Mouse (Mus musculus): ENCODE data around the gene Kdm4b. TPM values are rescaled to one million over a fixed set of nuclear protein-coding genes. Genes with fewer than 3 reads are reported as not detected.

Gene Kdm4b
- polyA plus RNA-seq, 1 experiment from 2014 or later, result 8.1 TPM

DNA sequence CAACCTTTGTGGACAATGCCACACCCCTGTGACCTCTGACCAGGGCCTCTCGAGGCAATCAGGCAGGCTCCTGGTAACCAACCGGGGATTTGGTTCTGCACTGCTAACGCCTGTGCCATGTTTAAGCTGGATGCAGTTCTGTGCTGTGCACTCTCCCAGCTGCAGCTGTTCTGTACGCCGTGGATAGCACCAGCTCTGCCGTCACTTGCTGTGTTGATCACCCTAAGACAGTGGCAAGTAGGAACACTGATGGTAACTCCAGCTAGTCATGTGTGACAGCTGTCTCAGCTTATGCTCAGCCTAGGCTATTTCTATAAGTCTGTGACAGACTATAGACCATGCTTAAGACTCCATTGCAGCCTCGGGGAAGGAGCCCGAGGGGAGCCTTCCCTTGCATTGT is 57.1 kb downstream of the Kdm4b start:
- H3K9ac ChIP-seq (ENCODE audit: low read depth, low read length), result no peak overlapping the region
- no peak for ATAC-seq
- no peaks in the 10 kb centered on the region for H3K9me3 ChIP-seq (ENCODE audit: control insufficient read depth)
- no peak overlapping the region for H3K27ac ChIP-seq (ENCODE audit: low read depth, low read length)
- H3K4me2 ChIP-seq (replicated peaks; ENCODE audit: low read depth), result no peak overlapping the region
- no peak for TF ChIP-seq CTCF (IDR thresholded peaks at IDR 0.05; ENCODE audit: low read depth)
- peaks cover 72% of the 10 kb centered on the region for H3K36me3 ChIP-seq (ENCODE audit: control insufficient read depth, insufficient read depth)
- no peaks in the 10 kb centered on the region for H3K27me3 ChIP-seq (replicated peaks; ENCODE audit: control insufficient read depth, insufficient read depth, low read length)
- no peak overlapping the region for H3K4me3 ChIP-seq (ENCODE audit: low read depth, low read length)
- 57% methylated on average over 8 of the region's 8 CpGs for WGBS
- H3K4me1 ChIP-seq (replicated peaks; ENCODE audit: control insufficient read depth, insufficient read depth, low read length), result no peaks in the 10 kb centered on the region

- no peak overlapping the region for H3K4me2 ChIP-seq (replicated peaks; ENCODE audit: low read depth)
- TF ChIP-seq CTCF (IDR thresholded peaks at IDR 0.05; ENCODE audit: low read depth), result no peak
- no peak for ATAC-seq
- 90% methylated on average over 6 of the region's 6 CpGs for WGBS
- no peak overlapping the region for H3K4me3 ChIP-seq (ENCODE audit: low read depth, low read length)
- no peaks in the 10 kb centered on the region for H3K9me3 ChIP-seq (ENCODE audit: control insufficient read depth)
- no peak overlapping the region for H3K9ac ChIP-seq (ENCODE audit: low read depth, low read length)
- peaks cover 72% of the 10 kb centered on the region for H3K36me3 ChIP-seq (ENCODE audit: control insufficient read depth, insufficient read depth)
- no peaks in the 10 kb centered on the region for H3K27me3 ChIP-seq (replicated peaks; ENCODE audit: control insufficient read depth, insufficient read depth, low read length)
- H3K27ac ChIP-seq (ENCODE audit: low read depth, low read length), result no peak overlapping the region
- H3K4me1 ChIP-seq (replicated peaks; ENCODE audit: control insufficient read depth, insufficient read depth, low read length), result no peaks in the 10 kb centered on the region
These were observed 59.0 kb downstream of the Kdm4b start for GRCm38 (mm10) chr17:56384903-56385302.

- 81% methylated on average over 6 of the region's 6 CpGs for WGBS
- no peak overlapping the region for H3K4me2 ChIP-seq (replicated peaks; ENCODE audit: low read depth)
- H3K9ac ChIP-seq (ENCODE audit: low read depth, low read length), result no peak overlapping the region
- no peaks in the 10 kb centered on the region for H3K27me3 ChIP-seq (replicated peaks; ENCODE audit: control insufficient read depth, insufficient read depth, low read length)
- H3K27ac ChIP-seq (ENCODE audit: low read depth, low read length), result no peak overlapping the region
- H3K4me3 ChIP-seq (ENCODE audit: low read depth, low read length), result no peak overlapping the region
- TF ChIP-seq CTCF (IDR thresholded peaks at IDR 0.05; ENCODE audit: low read depth), result no peak
- H3K4me1 ChIP-seq (replicated peaks; ENCODE audit: control insufficient read depth, insufficient read depth, low read length), result no peaks in the 10 kb centered on the region
- ATAC-seq, result no peak
- H3K36me3 ChIP-seq (ENCODE audit: control insufficient read depth, insufficient read depth), result peaks cover 84% of the 10 kb centered on the region
- no peaks in the 10 kb centered on the region for H3K9me3 ChIP-seq (ENCODE audit: control insufficient read depth)
These were observed 61.8 kb downstream of the Kdm4b start for GRCm38 (mm10) chr17:56387612-56388011.

DNA sequence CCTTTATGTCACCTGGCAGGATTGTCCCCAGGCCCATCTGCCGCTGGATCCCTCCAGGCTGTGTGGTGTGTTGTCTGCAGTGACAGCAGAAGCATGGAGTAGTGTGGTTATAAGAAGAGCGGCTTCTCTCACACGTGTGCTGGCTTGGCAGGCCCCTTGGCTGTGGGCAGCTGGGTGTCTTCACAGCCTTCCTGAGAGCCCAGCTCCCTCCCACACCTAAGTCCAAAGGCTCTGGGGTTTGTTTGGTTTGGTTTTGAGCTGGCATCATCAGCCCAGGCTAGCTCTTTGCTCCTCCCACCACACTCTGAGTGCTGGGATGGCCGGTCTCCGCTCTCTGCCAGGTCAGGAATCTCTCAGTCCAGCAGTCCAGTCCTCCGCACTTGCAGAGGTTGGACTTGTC is 67.4 kb downstream of the Kdm4b start:
- no peak overlapping the region for H3K27ac ChIP-seq (ENCODE audit: low read depth, low read length)
- 85% methylated on average over 6 of the region's 6 CpGs for WGBS
- no peaks in the 10 kb centered on the region for H3K9me3 ChIP-seq (ENCODE audit: control insufficient read depth)
- no peak for ATAC-seq
- H3K4me2 ChIP-seq (replicated peaks; ENCODE audit: low read depth), result no peak overlapping the region
- H3K36me3 ChIP-seq (ENCODE audit: control insufficient read depth, insufficient read depth), result peaks cover 89% of the 10 kb centered on the region
- no peak for TF ChIP-seq CTCF (IDR thresholded peaks at IDR 0.05; ENCODE audit: low read depth)
- no peak overlapping the region for H3K9ac ChIP-seq (ENCODE audit: low read depth, low read length)
- no peaks in the 10 kb centered on the region for H3K27me3 ChIP-seq (replicated peaks; ENCODE audit: control insufficient read depth, insufficient read depth, low read length)
- no peaks in the 10 kb centered on the region for H3K4me1 ChIP-seq (replicated peaks; ENCODE audit: control insufficient read depth, insufficient read depth, low read length)
- no peak overlapping the region for H3K4me3 ChIP-seq (ENCODE audit: low read depth, low read length)

DNA sequence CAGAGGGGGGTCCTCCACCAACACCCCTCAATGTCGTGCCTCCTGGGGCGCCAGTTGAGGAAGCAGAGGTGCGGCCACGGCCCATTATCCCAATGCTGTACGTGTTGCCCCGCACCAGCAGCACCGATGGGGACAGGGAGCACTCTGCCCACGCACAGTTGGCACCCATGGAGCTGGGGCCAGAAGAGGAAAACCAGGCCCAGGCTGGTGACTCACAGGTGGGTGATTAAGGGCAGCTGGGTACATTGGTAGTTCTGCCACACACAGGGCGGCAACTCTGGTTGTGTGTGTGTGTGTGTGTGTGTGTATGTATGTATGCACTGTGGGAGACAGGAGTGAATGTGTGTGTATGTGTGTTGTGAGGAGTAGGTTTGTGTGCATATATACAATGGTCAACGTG is 68.0 kb downstream of the Kdm4b start:
- no peak for ATAC-seq
- Histone ChIP-seq H3K36me3 (ENCODE audit: control insufficient read depth, insufficient read depth) (peaks cover 89% of the 10 kb centered on the region), H3K4me1 (replicated peaks; ENCODE audit: control insufficient read depth, insufficient read depth, low read length) (no peaks in the 10 kb centered on the region), H3K9me3 (ENCODE audit: control insufficient read depth) (no peaks in the 10 kb centered on the region), H3K9ac (ENCODE audit: low read depth, low read length) (no peak overlapping the region), H3K4me2 (replicated peaks; ENCODE audit: low read depth) (no peak overlapping the region), H3K27me3 (replicated peaks; ENCODE audit: control insufficient read depth, insufficient read depth, low read length) (no peaks in the 10 kb centered on the region), H3K4me3 (ENCODE audit: low read depth, low read length) (no peak overlapping the region), H3K27ac (ENCODE audit: low read depth, low read length) (no peak overlapping the region)
- TF ChIP-seq CTCF (IDR thresholded peaks at IDR 0.05; ENCODE audit: low read depth), result no peak
- 98% methylated on average over 10 of the region's 10 CpGs for WGBS

DNA sequence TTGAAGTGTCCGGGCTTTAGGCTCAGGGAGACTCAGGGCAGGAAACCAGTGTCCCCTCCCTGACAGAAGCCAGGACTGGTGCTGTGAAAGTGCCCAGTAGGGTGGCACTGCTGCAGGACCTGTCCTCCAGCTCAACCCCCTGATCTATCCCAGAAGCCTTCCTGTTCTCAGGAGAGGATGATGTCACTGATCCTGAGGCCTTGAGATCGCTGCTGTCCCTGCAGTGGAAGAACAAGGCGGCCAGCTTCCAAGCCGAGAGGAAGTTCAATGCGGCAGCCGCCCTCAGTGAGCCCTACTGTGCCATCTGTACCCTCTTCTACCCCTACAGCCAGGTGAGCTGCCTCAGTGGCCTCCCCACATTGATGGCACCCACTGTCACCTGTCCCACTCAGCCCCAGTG is 70.2 kb downstream of the Kdm4b start:
- TF ChIP-seq CTCF (IDR thresholded peaks at IDR 0.05; ENCODE audit: low read depth), result no peak
- Histone ChIP-seq H3K27ac (ENCODE audit: low read depth, low read length) (no peak overlapping the region), H3K9me3 (ENCODE audit: control insufficient read depth) (no peaks in the 10 kb centered on the region), H3K4me3 (ENCODE audit: low read depth, low read length) (no peak overlapping the region), H3K27me3 (replicated peaks; ENCODE audit: control insufficient read depth, insufficient read depth, low read length) (no peaks in the 10 kb centered on the region), H3K36me3 (ENCODE audit: control insufficient read depth, insufficient read depth) (peaks cover 89% of the 10 kb centered on the region), H3K4me1 (replicated peaks; ENCODE audit: control insufficient read depth, insufficient read depth, low read length) (no peaks in the 10 kb centered on the region), H3K9ac (ENCODE audit: low read depth, low read length) (no peak overlapping the region), H3K4me2 (replicated peaks; ENCODE audit: low read depth) (no peak overlapping the region)
- no peak for ATAC-seq
- WGBS, result 87% methylated on average over 6 of the region's 6 CpGs

DNA sequence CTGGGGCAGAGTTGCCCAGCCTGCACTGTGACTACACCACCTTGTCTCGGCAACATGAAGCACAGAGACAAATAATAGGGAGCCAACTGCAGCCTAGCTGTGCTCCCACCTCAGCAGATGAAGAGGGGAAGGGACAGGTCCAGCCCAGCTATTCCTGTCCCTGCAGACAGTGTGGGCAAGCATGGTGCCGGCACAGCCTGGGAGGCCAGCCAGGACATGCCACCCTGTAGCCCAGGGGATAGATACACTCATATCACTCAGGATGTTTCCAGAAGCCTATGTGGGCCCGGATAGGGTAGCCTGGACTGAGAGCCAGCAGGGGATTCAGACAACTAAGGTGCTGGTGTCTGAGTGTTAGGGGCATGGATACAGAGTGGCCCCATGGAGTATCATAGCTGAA is 74.4 kb downstream of the Kdm4b start:
- 89% methylated on average over 3 of the region's 3 CpGs for WGBS
- no peak for TF ChIP-seq CTCF (IDR thresholded peaks at IDR 0.05; ENCODE audit: low read depth)
- peaks cover 77% of the 10 kb centered on the region for H3K36me3 ChIP-seq (ENCODE audit: control insufficient read depth, insufficient read depth)

More for the DNA sequence above, 74.4 kb downstream of the Kdm4b start:
- Histone ChIP-seq H3K9ac (ENCODE audit: low read depth, low read length) (no peak overlapping the region), H3K27ac (ENCODE audit: low read depth, low read length) (no peak overlapping the region), H3K9me3 (ENCODE audit: control insufficient read depth) (no peaks in the 10 kb centered on the region), H3K27me3 (replicated peaks; ENCODE audit: control insufficient read depth, insufficient read depth, low read length) (no peaks in the 10 kb centered on the region), H3K4me3 (ENCODE audit: low read depth, low read length) (no peak overlapping the region), H3K4me1 (replicated peaks; ENCODE audit: control insufficient read depth, insufficient read depth, low read length) (no peaks in the 10 kb centered on the region), H3K4me2 (replicated peaks; ENCODE audit: low read depth) (no peak overlapping the region)
- ATAC-seq, result no peak

Data from intestine, postnatal 0 days (tissue).